Mouse (Mus musculus): ENCODE results near the gene Tubb2b. TPM values are rescaled to one million over a fixed set of nuclear protein-coding genes. Genes with fewer than 3 reads are reported as not detected.
"Not testable (repeated sequence)": the region's sequence is repeated elsewhere in the genome, so short reads cannot be mapped to it uniquely, and the experiment has no call there.

Tubb2b gene
- polyA plus RNA-seq, 1 experiment from 2014 or later = 795 TPM

- H3K9me3 ChIP-seq = no peaks in the 10 kb centered on the region
- no peaks in the 10 kb centered on the region for H3K36me3 ChIP-seq
- no peaks in the 10 kb centered on the region for H3K27me3 ChIP-seq
- H3K4me2 ChIP-seq = peak overlapping the region; percentile 26; the same call in 1 of the 2 replicates
- H3K4me1 ChIP-seq (replicated peaks) = peaks cover 20% of the 10 kb centered on the region
- peak overlapping the region; percentile 86 for H3K27ac ChIP-seq
- H3K4me3 ChIP-seq = no peak overlapping the region
- WGBS = 60% methylated on average over 4 of the region's 4 CpGs
- 0 out of 2 replicates have a peak overlapping the region, but pooled peaks have one; percentile 20 for H3K9ac ChIP-seq
- ATAC-seq (ENCODE audit: low FRiP score) = peak; percentile 77
Measured at GRCm38 (mm10) chr13:34096455-34096854, 33.8 kb downstream of the Tubb2b start.

DNA sequence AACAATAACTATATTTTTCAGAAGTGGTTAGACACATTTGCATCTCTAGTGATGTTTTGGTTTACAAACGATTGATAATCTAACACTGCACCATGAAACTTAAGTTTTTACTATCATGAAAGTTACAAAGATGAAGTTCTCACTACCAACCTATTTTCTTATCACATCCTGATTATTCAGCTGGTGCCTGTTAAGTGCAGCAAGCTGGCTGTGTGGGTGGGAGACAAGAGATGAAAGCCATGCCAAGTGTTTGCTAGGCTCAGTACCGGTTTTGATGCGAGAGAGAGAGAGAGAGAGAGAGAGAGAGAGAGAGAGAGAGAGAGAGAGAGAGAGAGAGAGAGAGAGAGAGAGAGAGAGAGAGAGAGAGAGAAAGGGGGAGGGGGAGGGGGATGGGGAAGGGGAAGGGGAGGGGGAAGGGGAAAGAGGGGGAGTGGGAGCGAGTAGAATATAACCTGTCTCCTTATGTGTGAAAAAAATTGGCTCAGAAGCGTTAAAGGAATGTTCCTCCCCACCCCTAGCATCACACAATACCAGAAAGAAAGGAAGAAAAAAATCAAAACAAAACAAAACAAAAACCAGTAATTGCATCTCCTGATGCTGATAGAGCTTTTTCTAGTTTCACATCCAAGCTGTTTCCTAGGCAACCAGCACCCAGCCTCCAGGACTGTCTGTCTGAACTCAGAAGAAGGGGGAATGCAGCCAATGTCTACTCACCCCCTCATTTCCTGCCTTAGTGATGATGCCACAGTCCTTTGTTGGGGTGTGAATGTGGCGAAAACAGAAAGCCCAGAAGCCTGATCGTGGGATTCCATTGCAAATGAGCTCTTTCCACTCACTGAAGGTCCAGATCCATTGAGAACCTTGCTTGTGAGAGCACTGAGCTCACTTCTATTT is 34.5 kb downstream of the Tubb2b start:
- no peaks in the 10 kb centered on the region for H3K36me3 ChIP-seq
- H3K4me3 ChIP-seq = no peak overlapping the region
- H3K4me1 ChIP-seq (replicated peaks) = peaks cover 20% of the 10 kb centered on the region
- H3K9me3 ChIP-seq = no peaks in the 10 kb centered on the region
- peak; percentile 96 for ATAC-seq (ENCODE audit: low FRiP score)
- WGBS = 21% methylated on average over 7 of the region's 7 CpGs
- no peaks in the 10 kb centered on the region for H3K27me3 ChIP-seq
- 0 out of 2 replicates have a peak overlapping the region, but pooled peaks have one; percentile 20 for H3K9ac ChIP-seq
- H3K27ac ChIP-seq = peak overlapping the region; percentile 86
- H3K4me2 ChIP-seq = peak overlapping the region; percentile 26; the same call in 1 of the 2 replicates

- 0 out of 2 replicates have a peak, but pooled peaks have one; percentile 18 for ATAC-seq (ENCODE audit: low FRiP score)
- Histone ChIP-seq H3K36me3 (no peaks in the 10 kb centered on the region), H3K4me2 (peak overlapping the region; percentile 39; the same call in 1 of the 2 replicates), H3K9me3 (no peaks in the 10 kb centered on the region), H3K4me3 (no peak overlapping the region; the same call in 1 of the 2 replicates), H3K27me3 (no peaks in the 10 kb centered on the region), H3K9ac (peak overlapping the region; percentile 61), H3K27ac (peak overlapping the region; percentile 92), H3K4me1 (replicated peaks) (peaks cover 37% of the 10 kb centered on the region)
- WGBS = 32% methylated on average over 3 of the region's 3 CpGs
Measured at GRCm38 (mm10) chr13:34089358-34089757, 40.9 kb downstream of the Tubb2b start.

DNA sequence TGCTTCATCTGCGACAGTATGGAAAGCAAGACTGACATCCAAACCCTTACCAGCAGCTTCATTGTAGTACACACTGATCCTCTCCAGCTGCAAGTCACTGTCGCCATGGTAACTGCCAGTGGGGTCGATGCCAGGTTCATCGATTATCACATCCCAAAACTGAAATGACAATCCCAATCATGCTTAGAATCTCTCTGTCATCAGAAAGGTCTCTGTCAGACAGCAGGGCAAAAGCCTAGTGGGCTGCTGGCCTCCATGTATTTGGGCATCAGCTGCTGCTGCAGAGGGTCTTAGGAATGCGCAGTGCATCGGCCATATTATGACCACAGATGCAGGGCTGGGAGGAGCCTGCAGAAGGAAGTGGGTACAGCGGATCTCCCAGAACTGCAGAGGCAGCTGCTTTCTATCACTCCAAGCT is 41.4 kb downstream of the Tubb2b start:
- Histone ChIP-seq H3K4me2 (peak overlapping the region; percentile 39), H3K4me3 (peak overlapping the region; percentile 20), H3K4me1 (replicated peaks) (peaks cover 37% of the 10 kb centered on the region), H3K36me3 (no peaks in the 10 kb centered on the region), H3K9me3 (no peaks in the 10 kb centered on the region), H3K9ac (peak overlapping the region; percentile 61), H3K27me3 (no peaks in the 10 kb centered on the region), H3K27ac (peak overlapping the region; percentile 92)
- 26% methylated on average over 7 of the region's 7 CpGs for WGBS
- ATAC-seq (ENCODE audit: low FRiP score) = peak; percentile 90

DNA sequence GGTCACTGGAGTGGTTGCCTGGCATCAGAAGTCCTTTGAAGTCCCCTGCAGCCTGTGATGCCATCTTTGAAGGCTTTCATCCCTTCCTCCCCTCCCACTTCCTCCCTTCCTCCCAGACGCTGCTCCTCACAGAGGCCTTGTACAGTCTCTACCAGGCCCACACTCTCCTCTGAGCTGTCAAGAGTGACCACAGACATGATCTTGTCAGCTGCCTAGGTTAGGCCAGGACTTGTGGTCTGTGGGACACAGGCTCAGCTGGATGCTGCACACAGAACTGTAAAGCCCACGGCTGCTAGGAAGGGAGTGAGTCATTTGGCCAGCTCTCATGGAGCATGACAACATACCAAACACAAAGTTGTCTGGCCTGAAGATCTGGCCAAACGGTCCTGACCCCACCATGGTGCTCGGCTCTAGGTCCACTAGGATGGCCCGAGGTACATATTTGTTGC is 42.0 kb downstream of the Tubb2b start:
- Histone ChIP-seq H3K27ac (peak overlapping the region; percentile 92), H3K4me1 (replicated peaks) (peaks cover 37% of the 10 kb centered on the region), H3K4me2 (peak overlapping the region; percentile 39; the same call in 1 of the 2 replicates), H3K9ac (peak overlapping the region; percentile 61; the same call in 1 of the 2 replicates)
- WGBS = 47% methylated on average over 5 of the region's 5 CpGs
- ATAC-seq (ENCODE audit: low FRiP score) = peak; percentile 57
- not testable (repeated sequence) for H3K27me3 ChIP-seq, H3K4me3 ChIP-seq, H3K36me3 ChIP-seq, H3K9me3 ChIP-seq

DNA sequence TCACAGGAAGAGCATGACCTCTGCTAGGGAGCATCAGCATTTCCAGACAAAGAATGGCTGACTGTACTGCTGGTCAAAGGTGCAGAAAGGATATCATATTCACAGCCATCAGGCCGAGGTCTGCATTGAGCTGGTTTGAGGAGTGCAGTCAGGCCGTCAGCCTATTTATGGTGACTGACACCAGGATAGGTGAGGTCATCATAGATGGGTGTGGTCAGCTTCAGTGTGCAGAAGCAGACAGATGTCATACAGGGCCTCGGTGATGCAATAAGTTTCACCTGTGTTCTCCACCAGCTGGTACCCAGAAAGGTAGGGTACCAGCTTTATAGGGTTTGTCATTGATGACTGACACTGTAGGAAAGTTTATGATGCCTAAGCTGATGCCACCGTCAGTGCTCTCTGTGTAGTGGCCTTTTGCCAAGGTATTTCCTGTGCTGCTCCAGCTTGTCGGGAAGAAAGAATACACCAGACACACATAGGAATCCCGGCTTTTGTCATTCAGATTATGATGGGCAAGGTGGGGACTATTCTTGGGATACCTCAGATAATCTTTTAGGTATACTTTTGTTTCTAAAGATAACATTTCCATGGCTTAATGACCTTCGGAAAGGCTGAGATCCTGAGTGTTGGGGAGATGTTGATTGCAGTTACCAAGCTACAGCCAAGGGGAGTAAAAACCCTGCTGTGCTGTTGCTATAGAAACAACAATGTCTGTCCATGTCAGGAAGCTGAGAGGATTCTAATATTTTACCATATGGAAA is 43.0 kb downstream of the Tubb2b start:
- H3K4me2 ChIP-seq = peak overlapping the region; percentile 39; the same call in 1 of the 2 replicates
- no peak overlapping the region for H3K4me3 ChIP-seq
- H3K9me3 ChIP-seq = no peaks in the 10 kb centered on the region
- peaks cover 37% of the 10 kb centered on the region for H3K4me1 ChIP-seq (replicated peaks)
- H3K27me3 ChIP-seq = no peaks in the 10 kb centered on the region
- peak overlapping the region; percentile 92 for H3K27ac ChIP-seq
- peak; percentile 21; the same call in 1 of the 2 replicates for ATAC-seq (ENCODE audit: low FRiP score)
- 48% methylated on average over 7 of the region's 7 CpGs for WGBS
- no peaks in the 10 kb centered on the region for H3K36me3 ChIP-seq
- peak overlapping the region; percentile 36; the same call in 1 of the 2 replicates for H3K9ac ChIP-seq

- no peak overlapping the region for H3K27ac ChIP-seq
Measured at GRCm38 (mm10) chr13:34084026-34084750, 46.1 kb downstream of the Tubb2b start.

GRCm38 (mm10) chr13:34081926-34082325 is 48.3 kb downstream of the Tubb2b start:
- no peaks in the 10 kb centered on the region for H3K9me3 ChIP-seq
- H3K9ac ChIP-seq = no peak overlapping the region
- H3K4me2 ChIP-seq = no peak overlapping the region
- ATAC-seq (ENCODE audit: low FRiP score) = no peak
- H3K4me1 ChIP-seq (replicated peaks) = peaks cover 10% of the 10 kb centered on the region
- 59% methylated on average over 4 of the region's 4 CpGs for WGBS
- no peaks in the 10 kb centered on the region for H3K36me3 ChIP-seq
- no peak overlapping the region for H3K4me3 ChIP-seq
- H3K27me3 ChIP-seq = no peaks in the 10 kb centered on the region
- no peak overlapping the region for H3K27ac ChIP-seq

More at GRCm38 (mm10) chr13:34084026-34084750, 46.1 kb downstream of the Tubb2b start:
- 72% methylated on average over 9 of the region's 9 CpGs for WGBS
- H3K9me3 ChIP-seq = no peaks in the 10 kb centered on the region
- peaks cover 26% of the 10 kb centered on the region for H3K4me1 ChIP-seq (replicated peaks)
- no peaks in the 10 kb centered on the region for H3K27me3 ChIP-seq
- H3K4me2 ChIP-seq = no peak overlapping the region
- no peaks in the 10 kb centered on the region for H3K36me3 ChIP-seq
- no peak overlapping the region for H3K9ac ChIP-seq
- no peak for ATAC-seq (ENCODE audit: low FRiP score)
- no peak overlapping the region for H3K4me3 ChIP-seq

- Histone ChIP-seq H3K27me3 (no peaks in the 10 kb centered on the region), H3K9me3 (no peaks in the 10 kb centered on the region), H3K4me2 (no peak overlapping the region), H3K36me3 (peaks cover 13% of the 10 kb centered on the region), H3K4me3 (no peak overlapping the region), H3K27ac (no peak overlapping the region), H3K4me1 (replicated peaks) (peaks cover 25% of the 10 kb centered on the region), H3K9ac (no peak overlapping the region)
- 80% methylated on average over 3 of the region's 3 CpGs for WGBS
- ATAC-seq (ENCODE audit: low FRiP score) = no peak
Measured at GRCm38 (mm10) chr13:34079801-34080200, 50.5 kb downstream of the Tubb2b start.

DNA sequence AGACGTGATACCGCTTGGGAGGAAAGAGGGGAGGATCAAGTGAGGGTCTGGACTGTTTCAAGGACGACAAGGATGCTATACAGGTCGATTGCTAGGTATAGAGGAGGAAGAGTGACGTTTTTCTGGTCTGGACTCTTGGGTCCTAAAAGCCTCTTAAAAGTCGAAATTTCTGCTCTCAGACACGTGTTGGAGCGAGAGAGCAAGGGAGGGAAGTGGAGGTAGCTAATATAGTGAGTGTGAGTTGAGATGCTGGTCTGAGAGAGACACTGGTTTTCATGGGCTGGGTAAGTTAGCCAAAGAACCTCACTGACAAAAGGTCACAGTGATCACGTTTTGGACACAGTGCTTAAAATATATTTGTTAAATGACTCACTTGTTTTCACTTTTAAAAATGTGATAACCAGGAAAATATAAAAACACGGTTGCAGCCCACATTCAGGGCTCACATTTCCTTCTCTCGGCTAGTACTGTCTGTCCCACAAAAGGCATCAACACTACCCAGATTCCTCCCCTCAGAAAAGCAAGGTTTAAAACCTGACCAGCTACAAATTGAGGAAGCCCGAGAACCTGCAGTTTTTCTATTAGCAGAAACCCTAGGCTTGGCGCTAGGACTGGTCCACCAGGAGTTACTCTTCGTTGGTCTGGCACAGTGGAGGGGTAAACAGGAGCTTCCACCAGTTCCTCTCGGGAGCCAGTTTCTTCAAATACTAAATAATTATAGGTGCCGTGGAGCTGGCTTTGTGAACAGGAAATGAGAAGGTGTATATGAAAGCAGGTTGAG is 51.6 kb downstream of the Tubb2b start:
- peak overlapping the region; percentile 72 for H3K4me2 ChIP-seq
- H3K4me1 ChIP-seq (replicated peaks) = peaks cover 29% of the 10 kb centered on the region
- peak overlapping the region; percentile 96 for H3K27ac ChIP-seq
- 45% methylated on average over 16 of the region's 16 CpGs for WGBS
- no peaks in the 10 kb centered on the region for H3K27me3 ChIP-seq
- H3K36me3 ChIP-seq = peaks cover 17% of the 10 kb centered on the region
- peak; percentile 11; the same call in 1 of the 2 replicates for ATAC-seq (ENCODE audit: low FRiP score)
- H3K4me3 ChIP-seq = peak overlapping the region; percentile 87
- peak overlapping the region; percentile 95 for H3K9ac ChIP-seq
- no peaks in the 10 kb centered on the region for H3K9me3 ChIP-seq
